Mouse (Mus musculus): ENCODE results near the gene Dusp2.

- TF ChIP-seq CEBPB (IDR thresholded peaks at IDR 0.05; ENCODE audit: low read depth) (no peak), CTCF (IDR thresholded peaks at IDR 0.05; ENCODE audit: control insufficient read depth, insufficient read depth, insufficient read length) (no peak), USF1 (IDR thresholded peaks at IDR 0.05; ENCODE audit: low read depth) (no peak), MAX (IDR thresholded peaks at IDR 0.05) (no peak)
These were observed 42.1 kb downstream of the Dusp2 start for GRCm38 (mm10) chr2:127377942-127378610.

Measured in C2C12 (cell line).